Mouse (Mus musculus): ENCODE data around the gene Rhbdf2.

GRCm38 (mm10) chr11:116572756-116573543, 53.9 kb downstream of the Rhbdf2 start:
- TF ChIP-seq CTCF (IDR thresholded peaks at IDR 0.05 in 2 of 3, conservative IDR thresholded peaks at IDR 0.05 in 1 of 3; ENCODE audit: control insufficient read depth in 1 of 3, insufficient read depth in 1 of 3, low read depth in 2 of 3, low read length in 3 of 3, poor library complexity in 1 of 3, severe bottlenecking in 1 of 3): no peak
- peak; percentile 62 for TF ChIP-seq GATA1 (IDR thresholded peaks at IDR 0.05; ENCODE audit: low read depth, low read length)
- no peak for TF ChIP-seq POLR2A (IDR thresholded peaks at IDR 0.05; ENCODE audit: control insufficient read depth in 1 of 2, insufficient read depth in 1 of 2, low read depth in 1 of 2, low read length in 2 of 2, poor library complexity in 1 of 2)
- TF ChIP-seq CHD1 (IDR thresholded peaks at IDR 0.05; ENCODE audit: low read depth, low read length): no peak
- TF ChIP-seq MAX (IDR thresholded peaks at IDR 0.05; ENCODE audit: low read length): peak; percentile 62; the same call in 1 of the 2 replicates
- no peak; the same call in 1 of the 2 replicates for TF ChIP-seq ZC3H11A (IDR thresholded peaks at IDR 0.05; ENCODE audit: low read depth, low read length)
- no peak for TF ChIP-seq MEF2A (IDR thresholded peaks at IDR 0.05; ENCODE audit: extremely low read depth, insufficient replicate concordance, low read depth, low read length, poor library complexity, severe bottlenecking)
- no peak for TF ChIP-seq SMC3 (IDR thresholded peaks at IDR 0.05; ENCODE audit: low read depth, low read length)
- no peak for TF ChIP-seq ELF1 (IDR thresholded peaks at IDR 0.05; ENCODE audit: low read depth, low read length)
- TF ChIP-seq ZMIZ1 (IDR thresholded peaks at IDR 0.05; ENCODE audit: low read depth, low read length): no peak
- TF ChIP-seq MAFK (IDR thresholded peaks at IDR 0.05; ENCODE audit: borderline replicate concordance, low read depth, low read length): peak; percentile 84
- TF ChIP-seq KAT2A (conservative IDR thresholded peaks at IDR 0.05; ENCODE audit: low read depth, low read length): no peak
- peak; percentile 78 for TF ChIP-seq MXI1 (IDR thresholded peaks at IDR 0.05; ENCODE audit: low read depth, low read length)
- TF ChIP-seq MYC (IDR thresholded peaks at IDR 0.05; ENCODE audit: low read depth, low read length): peak; percentile 57; the same call in 1 of the 2 replicates
